Mouse (Mus musculus) hindbrain, embryonic 12.5 days (tissue): ENCODE measurements around the gene Cd48. TPM values are rescaled to one million over a fixed set of nuclear protein-coding genes. Genes with fewer than 3 reads are reported as not detected.

ENCODE experiments used
- ATAC-seq: fragments of 200-750 bp; cut with Nextera tagmentation; 2 replicates; pipeline ENCODE4 v1.8.0; 2017; ENCODE audit warnings: moderate TSS enrichment; ENCODE audit not compliant: low FRiP score
- H3K27ac ChIP-seq: fragments of 300-500 bp; sonication (generic); 2 replicates; pipeline ENCODE4 v1.5.1; 2016; ENCODE audit warnings: mild to moderate bottlenecking
- H3K27me3 ChIP-seq: fragments of 300-500 bp; sonication (generic); 2 replicates; pipeline ENCODE4 v1.6.1; 2016; ENCODE audit warnings: mild to moderate bottlenecking
- H3K36me3 ChIP-seq: fragments of 300-500 bp; sonication (generic); 2 replicates; pipeline ENCODE4 v1.6.1; 2016; ENCODE audit warnings: mild to moderate bottlenecking
- H3K4me1 ChIP-seq: fragments of 300-500 bp; sonication (generic); 2 replicates; pipeline ENCODE4 v1.6.1; 2016
- H3K4me2 ChIP-seq: fragments of 300-500 bp; sonication (generic); replicated peaks from 2 replicates; pipeline ENCODE4 v1.6.1; 2016; ENCODE audit warnings: mild to moderate bottlenecking
- H3K4me3 ChIP-seq: fragments of 300-500 bp; sonication (generic); 2 replicates; pipeline ENCODE4 v1.5.1; 2016; ENCODE audit warnings: mild to moderate bottlenecking
- H3K9ac ChIP-seq: fragments of 300-500 bp; sonication (generic); 2 replicates; pipeline ENCODE4 v1.6.1; 2016; ENCODE audit warnings: mild to moderate bottlenecking, moderate library complexity
- H3K9me3 ChIP-seq: fragments of 300-500 bp; sonication (generic); replicated peaks from 2 replicates; pipeline ENCODE4 v1.6.1; 2016; ENCODE audit warnings: mild to moderate bottlenecking
- WGBS: fragments of 180-500 bp; shearing (Covaris S2); methylation state at CpG from one replicate; pipeline ENCODE4 v1.1.7; 2016; 5-methylcytosine and 5-hydroxymethylcytosine counted together
- polyA plus RNA-seq: library from polyadenylated mRNA; unstranded; fragments of >200 nt; fragmentation: Nextera tagmentation; extraction: Ambion mirVana; gene quantifications from 2 replicates; pipeline ENCODE4 v1.2.1, GENCODE M21; 2016

The Cd48 gene
- polyA plus RNA-seq = 0.48 and 0.52 TPM in 2 replicates

DNA sequence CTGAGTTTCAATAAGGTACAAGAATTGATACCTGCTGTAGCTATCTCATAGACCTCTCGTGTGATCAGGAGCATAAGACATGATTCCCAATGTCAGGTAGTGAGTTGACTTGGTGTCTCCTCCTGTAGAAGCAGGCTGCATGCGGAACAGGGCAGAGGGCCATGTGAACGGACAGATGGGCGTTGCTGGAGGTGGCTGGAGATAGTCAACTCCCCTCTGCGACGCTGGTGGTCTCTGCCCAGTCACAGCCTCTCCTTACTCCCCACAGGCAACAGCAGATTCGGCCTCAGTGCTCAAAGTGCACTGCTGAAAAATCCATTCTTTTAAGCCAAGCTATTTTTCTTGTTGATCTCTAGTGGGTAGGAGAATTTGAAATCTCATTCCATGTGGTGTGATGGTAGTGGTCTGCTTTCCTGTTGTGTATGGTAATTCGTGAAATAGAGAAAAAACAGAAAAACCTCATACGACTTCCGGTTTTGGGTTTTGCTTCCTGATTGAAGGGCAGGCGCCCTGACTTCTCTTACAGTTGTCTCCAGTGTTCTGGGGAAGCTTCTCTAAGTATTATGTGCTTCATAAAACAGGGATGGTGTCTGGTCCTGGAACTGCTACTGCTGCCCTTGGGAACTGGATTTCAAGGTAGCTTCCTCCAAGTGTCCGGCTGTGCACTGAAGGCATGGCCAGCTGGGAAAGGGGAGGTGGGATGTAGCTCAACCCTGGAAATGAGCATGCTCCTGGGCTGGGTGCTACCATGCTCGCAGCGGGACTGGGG is at the start of gene Cd48:
Cd48 (plus strand) TSS at position 479 of the 769 bp plus-strand sequence.
- H3K4me3 ChIP-seq = no peak within 1 kb of the TSS
- H3K27ac ChIP-seq = no peak within 1 kb of the TSS
- no peak for ATAC-seq
- 92% methylated on average over 14 of the region's 14 CpGs for WGBS
- no peak within 1 kb of the TSS for H3K9ac ChIP-seq
- H3K4me2 ChIP-seq = no peak within 1 kb of the TSS
- H3K4me1 ChIP-seq = no peaks in the 10 kb centered on the region
- no peaks in the 10 kb centered on the region for H3K27me3 ChIP-seq
- no peaks in the 10 kb centered on the region for H3K36me3 ChIP-seq
- no peaks in the 10 kb centered on the region for H3K9me3 ChIP-seq

DNA sequence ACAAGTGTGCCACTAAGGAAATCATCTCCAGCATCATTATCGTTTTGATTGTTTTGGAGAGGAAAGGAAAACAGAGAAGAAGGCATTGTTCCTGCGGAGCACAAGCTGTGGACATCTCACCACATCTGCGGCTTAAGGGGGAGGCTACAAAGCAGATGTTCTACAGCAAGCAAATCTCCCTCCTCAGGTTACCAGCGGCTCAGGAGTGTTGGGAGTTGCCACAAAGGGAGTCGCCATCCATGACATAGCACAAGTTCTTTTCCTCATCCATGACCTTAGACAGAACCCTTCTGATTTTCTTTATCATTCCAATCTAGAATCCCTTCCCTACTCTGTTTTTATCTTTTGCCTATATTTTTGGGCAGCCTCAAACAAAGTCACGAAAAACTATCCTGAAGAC is 46.1 kb upstream of the Cd48 start:
- Histone ChIP-seq H3K4me2 (no peak overlapping the region), H3K27ac (no peak overlapping the region), H3K9ac (no peak overlapping the region), H3K36me3 (no peaks in the 10 kb centered on the region), H3K4me1 (no peaks in the 10 kb centered on the region), H3K4me3 (no peak overlapping the region), H3K27me3 (no peaks in the 10 kb centered on the region), H3K9me3 (no peaks in the 10 kb centered on the region)
- no peak for ATAC-seq
- 58% methylated on average over 6 of the region's 6 CpGs for WGBS

DNA sequence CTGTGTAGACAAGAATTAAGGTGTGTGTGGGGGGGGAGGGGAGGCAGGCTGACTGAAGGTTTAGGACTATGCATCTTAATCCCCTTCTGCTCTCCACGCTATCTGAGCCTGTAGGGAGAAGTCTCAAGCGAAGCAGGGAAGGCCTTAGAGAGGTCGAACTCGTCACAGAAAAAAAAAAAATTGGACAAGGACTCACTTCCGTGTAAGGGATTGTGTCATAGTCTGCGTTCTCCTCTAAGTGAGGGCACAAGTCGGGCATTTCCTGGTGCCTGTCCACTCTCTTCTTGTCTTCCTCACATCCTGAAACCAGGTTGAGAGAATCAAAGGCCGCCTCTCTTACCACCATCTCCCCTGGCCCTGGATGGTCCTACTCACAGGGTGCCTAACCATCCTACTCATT is 44.7 kb upstream of the Cd48 start:
- Histone ChIP-seq H3K9me3 (no peaks in the 10 kb centered on the region), H3K27me3 (no peaks in the 10 kb centered on the region), H3K9ac (no peak overlapping the region), H3K4me3 (no peak overlapping the region), H3K4me1 (no peaks in the 10 kb centered on the region), H3K27ac (no peak overlapping the region), H3K36me3 (no peaks in the 10 kb centered on the region), H3K4me2 (no peak overlapping the region)
- 83% methylated on average over 8 of the region's 8 CpGs for WGBS
- no peak for ATAC-seq

DNA sequence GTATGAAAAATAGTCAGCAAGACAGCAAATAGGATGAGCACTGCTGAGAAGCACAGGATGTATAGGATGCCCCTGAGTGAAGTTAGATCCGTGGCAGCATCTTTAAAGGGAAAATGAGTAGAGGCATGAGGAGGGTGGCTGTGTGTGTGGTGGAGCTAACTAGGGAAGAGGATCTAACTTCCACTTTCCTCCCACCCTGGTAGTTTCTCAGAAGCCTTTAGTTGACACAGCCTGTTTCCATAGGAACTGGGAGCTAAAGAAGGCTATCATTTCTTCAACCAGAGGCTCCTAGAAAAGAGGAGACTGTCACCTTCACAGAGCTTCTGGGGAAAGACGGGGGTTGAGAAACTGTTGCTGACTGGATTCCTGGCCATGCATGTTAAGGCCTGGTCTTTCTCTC is 43.1 kb upstream of the Cd48 start:
- Histone ChIP-seq H3K36me3 (no peaks in the 10 kb centered on the region), H3K9me3 (no peaks in the 10 kb centered on the region), H3K9ac (no peak overlapping the region), H3K27me3 (no peaks in the 10 kb centered on the region), H3K4me1 (no peaks in the 10 kb centered on the region), H3K4me2 (no peak overlapping the region), H3K4me3 (no peak overlapping the region), H3K27ac (no peak overlapping the region)
- no peak for ATAC-seq
- whole genome bisulfite sequencing = 68% methylated on average over 2 of the region's 2 CpGs

DNA sequence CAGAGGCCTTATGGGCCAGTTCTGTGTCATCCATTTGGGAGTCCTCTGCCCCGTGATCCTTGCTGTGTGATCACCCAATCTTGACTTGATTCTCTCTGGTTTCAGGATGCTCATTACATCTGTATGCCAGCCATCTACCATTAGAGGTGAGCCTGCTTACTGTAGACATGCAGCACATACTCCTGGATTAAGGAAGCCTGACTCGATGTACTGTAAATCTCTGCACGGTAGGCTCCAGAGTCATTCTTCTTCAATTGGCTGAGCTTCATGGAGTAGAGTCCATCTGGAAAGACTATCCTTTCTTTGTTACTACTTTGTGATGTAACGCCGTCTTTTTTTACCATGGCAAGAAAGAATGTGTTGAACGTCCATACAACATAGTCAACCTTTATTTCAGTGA is 41.0 kb upstream of the Cd48 start:
- Histone ChIP-seq H3K36me3 (no peaks in the 10 kb centered on the region), H3K4me1 (no peaks in the 10 kb centered on the region), H3K27me3 (no peaks in the 10 kb centered on the region), H3K4me3 (no peak overlapping the region), H3K27ac (no peak overlapping the region), H3K4me2 (no peak overlapping the region), H3K9ac (no peak overlapping the region), H3K9me3 (no peaks in the 10 kb centered on the region)
- ATAC-seq = no peak
- 92% methylated on average over 6 of the region's 6 CpGs for WGBS

DNA sequence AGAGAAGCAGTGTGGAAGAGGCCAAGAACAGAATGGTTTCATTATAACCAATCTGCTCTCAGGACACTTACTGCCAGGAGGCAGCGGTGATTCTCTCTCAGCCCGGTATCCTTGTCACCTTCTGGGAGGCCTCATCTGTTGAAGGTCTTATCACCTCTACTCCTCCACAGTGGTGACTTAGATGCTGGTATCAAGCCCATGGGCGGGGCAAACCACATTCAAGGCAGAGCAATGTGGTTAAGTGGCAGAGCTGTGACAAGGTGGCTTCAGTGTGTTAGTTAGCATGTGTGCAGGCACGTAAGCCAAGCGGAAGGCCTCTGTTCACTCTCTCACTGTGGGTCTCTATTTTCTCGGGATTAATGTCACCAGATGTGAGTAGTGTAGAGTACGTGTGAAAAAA is 38.2 kb upstream of the Cd48 start:
- ATAC-seq = no peak
- no peak overlapping the region for H3K9ac ChIP-seq
- H3K4me1 ChIP-seq = no peaks in the 10 kb centered on the region
- H3K9me3 ChIP-seq = no peaks in the 10 kb centered on the region
- no peak overlapping the region for H3K27ac ChIP-seq
- H3K27me3 ChIP-seq = no peaks in the 10 kb centered on the region
- WGBS = 87% methylated on average over 7 of the region's 7 CpGs
- H3K4me3 ChIP-seq = no peak overlapping the region
- no peak overlapping the region for H3K4me2 ChIP-seq
- H3K36me3 ChIP-seq = no peaks in the 10 kb centered on the region

DNA sequence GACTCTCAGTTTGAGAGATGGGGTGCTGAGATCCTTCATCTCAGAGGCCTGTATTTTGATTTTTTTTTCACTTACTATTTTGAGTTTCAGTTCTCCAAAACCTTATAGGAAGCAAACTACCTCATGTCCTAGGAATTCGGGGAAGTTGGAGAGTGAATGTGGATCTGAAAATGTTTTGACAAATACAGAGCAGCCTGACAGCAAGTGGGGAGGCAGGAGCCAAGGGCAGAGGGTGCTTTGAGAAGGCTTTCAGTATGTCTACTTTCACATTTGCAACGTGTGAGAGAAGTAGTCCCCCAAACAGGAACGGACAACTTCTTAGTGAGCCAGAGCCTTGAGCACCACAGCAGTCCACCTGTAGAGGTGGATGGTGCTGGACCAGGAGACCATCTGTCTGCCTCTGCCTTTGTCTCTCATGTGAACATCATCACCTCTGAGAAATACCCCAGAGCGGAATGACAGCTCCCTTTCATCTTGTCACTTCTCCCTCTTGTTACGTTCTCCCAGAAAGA is 35.3 kb upstream of the Cd48 start:
- H3K4me2 ChIP-seq = no peak overlapping the region
- H3K27me3 ChIP-seq = no peaks in the 10 kb centered on the region
- 77% methylated on average over 5 of the region's 5 CpGs for WGBS
- no peak overlapping the region for H3K4me3 ChIP-seq
- H3K9ac ChIP-seq = no peak overlapping the region
- H3K9me3 ChIP-seq = no peaks in the 10 kb centered on the region
- H3K4me1 ChIP-seq = no peaks in the 10 kb centered on the region
- ATAC-seq = no peak
- H3K36me3 ChIP-seq = no peaks in the 10 kb centered on the region
- no peak overlapping the region for H3K27ac ChIP-seq

DNA sequence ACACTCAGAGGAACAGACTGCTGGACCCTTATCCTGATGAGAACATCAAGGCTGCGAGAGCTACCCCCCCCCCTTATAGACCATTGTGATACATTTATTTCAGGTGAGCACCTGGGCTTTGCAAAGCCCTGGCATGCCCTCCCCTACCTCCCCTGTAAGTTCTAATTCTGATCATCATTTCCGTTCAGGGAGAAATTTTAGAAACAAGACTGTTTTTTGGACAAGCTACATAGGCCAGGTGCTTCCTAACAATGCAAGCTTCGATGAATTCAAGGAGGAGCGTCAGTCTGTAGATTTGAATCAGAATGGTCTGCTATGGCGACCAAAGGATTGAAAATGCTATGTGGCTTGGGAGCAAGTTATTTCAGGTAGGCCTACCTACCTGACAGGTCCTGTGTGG is 34.1 kb upstream of the Cd48 start:
- no peaks in the 10 kb centered on the region for H3K27me3 ChIP-seq
- no peak for ATAC-seq
- H3K4me1 ChIP-seq = no peaks in the 10 kb centered on the region
- no peak overlapping the region for H3K4me2 ChIP-seq
- no peaks in the 10 kb centered on the region for H3K36me3 ChIP-seq
- no peaks in the 10 kb centered on the region for H3K9me3 ChIP-seq
- no peak overlapping the region for H3K27ac ChIP-seq
- 82% methylated on average over 5 of the region's 5 CpGs for WGBS
- no peak overlapping the region for H3K4me3 ChIP-seq
- no peak overlapping the region for H3K9ac ChIP-seq

DNA sequence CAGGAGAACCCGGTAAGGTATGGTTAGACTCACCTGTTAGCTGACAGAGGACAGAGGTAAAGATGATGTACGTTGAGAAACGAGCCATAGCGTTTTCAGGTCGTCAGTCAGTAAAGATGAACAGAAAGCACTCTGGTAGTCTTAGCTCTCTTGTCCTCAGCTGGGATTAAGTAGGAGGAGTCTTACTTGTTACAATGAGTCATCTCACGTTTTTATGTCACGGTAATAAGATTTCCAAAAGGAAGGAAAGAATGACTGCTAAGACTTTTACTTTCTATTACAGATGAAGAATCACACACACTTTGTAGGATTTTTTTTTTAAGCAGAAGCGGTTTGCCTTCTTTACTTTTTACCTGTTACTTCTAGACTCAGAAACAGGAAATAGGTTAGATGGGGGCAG is 33.0 kb upstream of the Cd48 start:
- Histone ChIP-seq H3K4me3 (no peak overlapping the region), H3K4me2 (no peak overlapping the region), H3K9ac (no peak overlapping the region), H3K36me3 (no peaks in the 10 kb centered on the region), H3K9me3 (no peaks in the 10 kb centered on the region), H3K4me1 (no peaks in the 10 kb centered on the region), H3K27ac (no peak overlapping the region), H3K27me3 (no peaks in the 10 kb centered on the region)
- no peak for ATAC-seq
- 80% methylated on average over 8 of the region's 8 CpGs for WGBS

DNA sequence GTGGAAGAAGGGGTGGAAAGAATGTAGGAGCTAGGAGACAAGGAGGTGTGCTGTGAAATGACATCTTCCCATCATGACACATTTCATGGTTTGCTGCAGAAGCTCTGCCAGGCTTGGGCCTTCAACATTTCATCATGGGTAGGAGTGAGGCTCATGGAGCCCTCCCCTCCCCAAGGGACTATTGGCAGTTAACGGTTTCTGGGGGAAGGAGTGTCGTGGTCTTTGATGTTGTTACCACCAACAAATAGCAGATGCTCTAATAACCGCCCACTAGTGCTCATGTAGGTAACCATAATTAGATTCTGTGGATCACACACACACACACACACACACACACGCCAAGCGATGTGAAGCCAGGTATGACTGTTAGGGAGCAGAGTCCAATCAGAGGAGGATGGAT is 29.1 kb upstream of the Cd48 start, which contains the start of gene Slamf7:
Slamf7 (minus strand) TSS at position 302 of the 400 bp plus-strand sequence.
- H3K9ac ChIP-seq = no peak within 1 kb of the TSS
- H3K4me1 ChIP-seq = no peaks in the 10 kb centered on the region
- H3K4me2 ChIP-seq = no peak within 1 kb of the TSS
- no peaks in the 10 kb centered on the region for H3K36me3 ChIP-seq
- 93% methylated on average over 5 of the region's 5 CpGs for WGBS
- no peak within 1 kb of the TSS for H3K4me3 ChIP-seq
- ATAC-seq = no peak
- no peak within 1 kb of the TSS for H3K27ac ChIP-seq
- no peaks in the 10 kb centered on the region for H3K27me3 ChIP-seq
- H3K9me3 ChIP-seq = no peaks in the 10 kb centered on the region

DNA sequence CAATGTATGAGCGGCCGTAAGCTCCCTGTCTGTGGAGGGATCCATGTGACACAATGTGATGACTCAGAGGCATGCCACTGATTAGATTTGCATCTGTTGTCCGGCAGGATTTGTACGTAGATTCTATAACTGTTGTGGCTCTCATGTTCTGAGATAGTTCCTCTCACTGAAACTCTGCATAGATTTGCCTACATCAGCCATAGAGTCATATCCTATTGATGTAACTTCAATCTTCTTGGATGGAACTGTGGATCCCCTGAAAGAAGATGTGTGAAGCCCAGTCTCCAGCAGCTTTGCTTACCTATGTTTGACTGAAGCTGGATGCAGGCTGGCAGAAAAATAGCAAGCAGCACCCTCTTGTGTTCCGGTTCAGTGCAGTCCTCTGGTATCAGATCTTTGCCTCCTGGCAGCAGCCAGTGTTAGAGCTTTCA is 23.2 kb upstream of the Cd48 start:
- H3K27ac ChIP-seq = no peak overlapping the region
- H3K4me2 ChIP-seq = no peak overlapping the region
- H3K4me3 ChIP-seq = no peak overlapping the region
- no peak overlapping the region for H3K9ac ChIP-seq
- WGBS = 78% methylated on average over 5 of the region's 5 CpGs
- no peaks in the 10 kb centered on the region for H3K27me3 ChIP-seq
- no peak for ATAC-seq
- no peaks in the 10 kb centered on the region for H3K4me1 ChIP-seq
- H3K9me3 ChIP-seq = no peaks in the 10 kb centered on the region
- H3K36me3 ChIP-seq = no peaks in the 10 kb centered on the region

DNA sequence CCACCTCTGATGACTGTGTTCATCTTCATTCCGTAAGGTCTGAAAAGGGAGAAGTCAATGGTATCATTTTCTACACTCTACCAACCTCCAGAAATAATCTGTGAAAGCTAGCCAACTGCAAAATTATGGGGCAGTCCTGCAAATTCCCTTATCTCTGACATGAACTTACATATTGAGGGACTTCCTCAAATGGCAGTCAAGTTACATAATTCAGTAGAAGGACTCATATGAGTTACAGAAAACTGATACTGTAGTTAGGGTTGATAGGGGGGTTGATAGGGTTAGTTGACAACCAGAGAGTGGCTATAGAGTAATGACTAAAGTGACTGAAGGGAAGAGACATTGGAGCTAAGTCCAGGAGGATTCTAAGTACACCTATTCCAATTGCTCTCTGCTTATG is 21.4 kb upstream of the Cd48 start:
- Histone ChIP-seq H3K4me2 (no peak overlapping the region), H3K4me1 (no peaks in the 10 kb centered on the region), H3K36me3 (no peaks in the 10 kb centered on the region), H3K9me3 (no peaks in the 10 kb centered on the region), H3K27me3 (no peaks in the 10 kb centered on the region), H3K4me3 (no peak overlapping the region), H3K27ac (no peak overlapping the region), H3K9ac (no peak overlapping the region)
- ATAC-seq = no peak
- 81% methylated on average over 1 of the region's 1 CpGs for WGBS

DNA sequence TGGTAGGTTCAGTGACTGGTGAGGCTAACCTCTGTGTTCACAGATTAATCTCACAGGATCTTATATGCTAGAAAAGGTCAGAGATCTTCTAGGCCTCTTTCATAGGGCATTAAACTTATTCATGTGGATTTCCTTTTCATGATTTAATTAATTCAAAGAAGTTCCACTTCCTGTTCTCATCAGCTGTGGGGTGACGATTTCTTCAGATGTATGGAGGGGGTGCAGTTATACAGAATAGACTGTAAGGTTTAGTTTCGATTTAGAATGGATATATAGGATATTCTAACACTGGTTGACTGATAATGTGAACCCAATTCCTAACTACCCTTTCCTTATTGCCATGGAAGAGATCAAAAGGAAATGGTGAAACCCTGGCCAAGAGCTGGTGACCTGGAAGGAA is 20.3 kb upstream of the Cd48 start:
- Histone ChIP-seq H3K9ac (no peak overlapping the region), H3K27me3 (no peaks in the 10 kb centered on the region), H3K4me3 (no peak overlapping the region), H3K27ac (no peak overlapping the region), H3K4me2 (no peak overlapping the region), H3K36me3 (no peaks in the 10 kb centered on the region), H3K9me3 (no peaks in the 10 kb centered on the region), H3K4me1 (no peaks in the 10 kb centered on the region)
- WGBS = 62% methylated on average over 2 of the region's 2 CpGs
- ATAC-seq = no peak
